Mouse (Mus musculus) erythroblast, embryonic 14.5 days (primary cell): Measurements from ENCODE around the gene Clec16a.

Experiments used
- GATA1 ChIP-seq: IDR thresholded peaks from 2 replicates; pipeline ENCODE4 v1.6.1; 2012; ENCODE audit warnings: low read length, inconsistent platforms, mixed read lengths
- TAL1 ChIP-seq: IDR thresholded peaks from 3 replicates; pipeline ENCODE4 v1.6.1; 2012; ENCODE audit warnings: low read length, inconsistent platforms, mixed read lengths

GRCm38 (mm10) chr16:10644731-10645130 is 99.6 kb downstream of the Clec16a start:
- TF ChIP-seq TAL1 (no peak), GATA1 (no peak)
